Mouse (Mus musculus) activated CD4-positive, CD25-positive, alpha-beta regulatory T cell, adult 4 months (primary cell): ENCODE data around the gene Card14. TPM values are rescaled to one million over a fixed set of nuclear protein-coding genes. Genes with fewer than 3 reads are reported as not detected.

Experiments used
- ATAC-seq: one replicate; pipeline ENCODE4 v1.8.0; 2017
- polyA plus RNA-seq, 2 experiments: library from polyadenylated mRNA; unstranded; fragments of 100-300 nt; shearing (Covaris generic); gene quantifications; one replicate each; pipeline ENCODE4 v1.2.1; 2017

Card14 gene
- polyA plus RNA-seq, 2 experiments from 2014 or later = 0.25 TPM; not detected in 1

DNA sequence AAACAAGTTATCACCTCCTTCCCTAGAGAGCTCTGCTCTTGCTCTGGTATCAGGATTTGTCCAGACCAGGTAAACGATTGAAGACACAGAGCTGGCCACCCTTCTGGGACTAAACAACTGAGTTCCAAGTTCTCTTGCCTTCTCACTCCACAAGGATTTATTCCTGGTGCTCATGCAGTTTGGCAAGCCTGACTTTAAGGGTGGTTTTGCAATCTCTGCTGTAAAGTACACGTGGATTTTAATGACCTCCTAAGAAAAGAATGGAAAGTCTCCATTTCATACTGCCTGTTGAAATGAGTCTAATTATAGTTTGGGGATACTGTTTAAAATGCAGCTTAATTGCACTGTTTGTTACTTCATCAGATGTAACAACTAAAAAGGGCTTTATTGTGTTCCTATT lies 6.6 kb upstream of the Card14 start:
- no peak for ATAC-seq

- ATAC-seq = peak; percentile 54
Observed at GRCm38 (mm10) chr11:119304904-119305712, 2.5 kb upstream of the Card14 start.

DNA sequence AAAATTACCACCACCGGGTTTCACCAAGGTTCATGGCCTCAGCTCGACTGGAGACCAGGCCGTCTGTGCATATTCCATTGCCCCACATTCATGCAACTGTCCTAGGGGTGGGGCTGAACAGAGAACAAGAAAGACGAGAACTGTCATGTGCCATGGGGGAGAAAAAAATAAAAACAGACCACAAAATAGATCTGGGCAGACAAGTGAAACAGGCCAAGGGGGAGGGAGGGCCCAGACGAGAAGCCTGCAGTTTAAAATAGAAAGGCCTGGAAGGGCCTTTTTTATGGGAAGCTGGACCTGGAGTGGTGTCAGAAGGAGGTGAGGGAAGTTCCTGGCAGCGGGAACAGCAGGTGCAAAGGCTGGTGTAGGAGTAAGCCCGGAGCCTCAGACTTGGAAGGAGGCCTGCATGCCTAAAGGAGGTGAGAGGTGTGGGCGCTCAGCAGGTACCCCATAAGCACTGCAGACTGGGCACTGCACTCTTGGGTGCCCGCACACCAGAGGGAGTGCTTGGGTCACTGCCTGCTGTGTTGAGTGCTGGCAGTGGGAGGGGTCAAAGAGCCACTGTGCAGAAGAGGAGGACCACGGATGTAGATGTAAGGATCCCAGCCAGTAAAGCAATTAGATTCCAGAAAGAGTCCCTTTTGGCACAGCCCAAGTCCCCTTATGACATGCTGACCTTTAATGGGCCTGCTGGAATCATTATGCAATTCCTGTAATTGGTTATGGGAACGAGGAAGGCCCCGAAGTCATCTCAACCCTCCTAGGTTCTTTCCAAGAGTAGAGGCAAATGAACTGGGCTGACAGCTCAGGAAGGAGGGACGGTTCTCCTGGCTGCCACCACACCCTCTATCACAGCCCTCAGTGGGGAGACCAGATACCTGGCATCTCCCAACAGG lies 558 bp upstream of the Card14 start:
- no peak for ATAC-seq

DNA sequence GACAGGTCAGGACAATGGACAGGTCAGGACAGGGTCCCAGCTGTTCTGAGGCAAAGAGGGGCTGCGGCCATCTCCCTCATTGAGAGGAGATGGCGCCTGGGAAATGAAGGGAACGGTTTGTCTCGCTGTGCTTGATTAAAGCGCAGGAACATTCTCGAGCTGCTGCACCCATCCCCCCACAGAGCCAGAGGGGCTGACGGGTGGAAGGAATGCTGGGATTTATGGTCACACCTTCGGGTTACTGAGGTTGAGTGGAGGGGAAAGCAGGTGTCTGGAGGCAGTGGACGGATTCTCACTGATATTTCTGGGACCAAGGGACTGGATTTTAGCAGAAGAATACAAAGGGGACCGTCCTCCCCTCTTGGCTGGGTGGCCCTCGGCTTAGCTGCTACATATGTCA lies 348 bp downstream of the Card14 start:
- no peak for ATAC-seq

GRCm38 (mm10) chr11:119310621-119311020 lies 3.1 kb downstream of the Card14 start:
- ATAC-seq = no peak

GRCm38 (mm10) chr11:119314252-119314936 lies 6.8 kb downstream of the Card14 start:
- no peak for ATAC-seq

DNA sequence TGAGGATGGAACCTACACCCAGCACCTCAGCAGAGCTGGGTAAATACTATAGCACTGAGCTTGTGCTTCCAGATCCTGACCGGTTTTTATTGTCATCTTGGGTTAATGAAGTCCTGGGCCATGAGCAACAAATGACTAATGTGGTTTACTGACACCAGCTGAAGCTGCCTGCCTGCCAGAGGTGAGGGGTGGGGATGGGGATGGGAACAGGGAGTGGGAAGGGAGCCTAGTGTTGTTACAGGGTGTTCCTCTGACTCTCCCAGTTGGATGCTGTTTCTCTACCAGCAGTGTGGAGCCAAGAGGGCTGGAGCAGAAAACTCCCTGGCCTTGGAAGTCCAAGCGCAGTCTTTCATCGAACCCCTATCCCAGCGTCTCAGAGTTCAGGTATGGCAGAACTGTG lies 9.2 kb downstream of the Card14 start:
- no peak for ATAC-seq

- no peak for ATAC-seq
Observed at GRCm38 (mm10) chr11:119322521-119322920, 15.0 kb downstream of the Card14 start.

GRCm38 (mm10) chr11:119325068-119325467 lies 17.5 kb downstream of the Card14 start:
- ATAC-seq = no peak

DNA sequence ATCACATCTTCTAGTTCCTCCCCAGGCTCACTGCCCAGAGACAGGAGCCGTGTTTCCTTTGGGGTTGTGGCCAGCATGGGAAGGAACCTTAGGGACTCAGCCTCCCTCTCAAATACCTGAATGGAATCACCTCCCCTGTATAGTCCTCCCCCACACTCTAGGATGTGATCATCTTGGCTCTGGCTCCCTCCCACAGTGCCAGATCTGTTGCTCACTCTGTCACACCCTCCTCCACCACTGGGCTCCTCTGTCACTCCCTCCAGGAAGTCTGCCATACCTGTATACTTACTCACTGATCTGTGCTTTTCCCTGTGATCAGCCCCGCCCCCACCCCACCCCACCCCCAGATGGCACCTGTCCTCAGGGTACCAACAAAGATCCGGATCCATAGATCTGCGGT lies 23.0 kb downstream of the Card14 start:
- ATAC-seq = no peak

DNA sequence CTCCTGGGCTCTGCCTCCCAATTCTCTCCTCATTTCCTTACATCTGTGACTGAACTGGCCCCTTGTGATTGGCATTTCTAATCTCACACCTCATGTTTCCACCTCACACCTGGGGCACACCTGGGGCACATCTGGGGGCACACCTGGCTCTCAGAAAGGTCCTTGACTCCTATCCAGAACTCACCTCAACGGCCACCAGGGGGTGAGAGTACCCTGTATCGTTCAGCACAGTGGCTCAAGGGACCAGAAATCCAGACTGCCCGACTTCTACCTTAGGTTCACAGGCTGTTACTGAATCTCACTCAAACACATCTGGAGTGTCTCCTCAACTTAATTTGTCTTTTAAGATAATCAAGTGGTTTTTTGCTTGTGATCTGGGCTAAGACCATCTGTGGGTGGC lies 24.4 kb downstream of the Card14 start:
- no peak for ATAC-seq

DNA sequence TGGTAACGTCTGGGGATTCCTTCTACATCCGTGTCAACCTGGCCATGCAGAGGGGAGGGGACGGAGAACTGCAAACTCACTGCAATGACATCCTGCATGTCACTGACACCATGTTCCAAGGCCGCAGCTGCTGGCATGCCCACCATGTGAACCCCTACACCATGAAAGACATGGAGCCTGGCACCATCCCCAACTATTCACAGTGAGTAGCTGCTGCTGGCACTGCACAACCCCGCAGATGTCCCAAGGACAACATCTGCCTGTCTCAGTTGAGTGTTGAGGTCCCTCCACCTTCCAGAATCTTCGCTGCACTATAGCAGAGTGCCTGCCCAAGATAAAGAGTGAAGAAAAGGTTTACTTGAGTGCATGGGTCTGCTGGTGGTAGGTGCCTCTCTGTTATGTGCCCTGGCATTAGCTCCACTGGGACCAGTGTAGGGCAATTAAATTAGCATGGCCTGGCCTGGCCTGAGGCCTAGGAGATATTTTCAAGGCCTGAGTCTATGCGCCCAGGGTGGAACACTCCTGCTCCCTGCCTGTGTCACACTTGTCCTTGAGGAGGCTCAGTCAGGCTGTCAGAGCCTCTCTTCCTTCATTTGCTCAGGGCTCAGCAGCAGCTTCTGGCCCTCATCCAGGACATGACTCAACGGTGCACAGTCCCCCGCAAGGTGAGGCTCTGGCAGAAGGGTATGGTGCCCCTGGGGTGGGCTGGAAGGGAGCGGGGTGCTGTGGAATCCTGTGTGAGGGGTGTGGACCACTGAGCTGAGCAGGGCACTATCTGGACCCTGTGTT lies 30.9 kb downstream of the Card14 start:
- no peak for ATAC-seq

- no peak for ATAC-seq
Observed at GRCm38 (mm10) chr11:119339179-119339578, 31.6 kb downstream of the Card14 start.

GRCm38 (mm10) chr11:119339637-119340036 lies 32.1 kb downstream of the Card14 start:
- ATAC-seq = peak; percentile 52

DNA sequence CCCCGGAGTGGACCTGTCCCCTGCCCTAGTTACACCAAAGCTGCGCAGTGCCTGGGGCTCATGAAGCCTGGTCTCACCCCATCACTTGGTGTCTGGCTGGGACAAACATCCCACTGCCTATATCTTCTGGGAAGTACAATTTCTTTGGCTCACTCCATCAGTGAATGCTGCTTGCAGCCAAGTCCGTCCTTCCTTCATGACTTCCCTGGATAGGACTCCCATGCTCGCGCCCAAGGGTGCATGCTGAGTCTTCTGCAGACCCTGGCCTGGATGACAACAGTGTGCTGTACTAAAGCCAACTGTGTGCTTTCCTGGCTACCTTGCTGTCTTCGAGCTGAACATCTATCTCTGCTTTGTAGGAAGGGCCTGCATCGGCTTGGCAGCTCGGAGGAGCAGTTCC lies 36.6 kb downstream of the Card14 start:
- no peak for ATAC-seq

DNA sequence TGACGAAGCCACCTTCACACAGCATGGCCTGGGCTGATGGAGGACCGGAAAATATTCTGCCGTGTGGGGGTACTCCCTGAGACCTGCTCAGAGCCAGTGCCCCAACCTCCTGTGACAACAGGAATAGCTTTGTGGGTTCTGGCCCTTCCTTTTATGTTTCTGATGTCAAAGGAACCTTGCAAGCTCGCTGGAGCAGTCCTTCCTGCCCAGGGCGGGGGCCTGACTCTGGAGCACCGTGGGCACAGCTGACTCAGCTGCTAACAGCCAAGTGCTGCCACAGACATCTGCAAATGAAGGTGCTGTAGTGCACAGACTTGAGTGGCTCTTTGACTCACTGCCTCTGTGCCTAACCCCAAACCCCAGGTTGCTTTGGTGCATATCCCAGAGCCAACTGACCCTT lies 37.3 kb downstream of the Card14 start:
- ATAC-seq = no peak

- ATAC-seq = no peak
Observed at GRCm38 (mm10) chr11:119347125-119347524, 39.6 kb downstream of the Card14 start.

DNA sequence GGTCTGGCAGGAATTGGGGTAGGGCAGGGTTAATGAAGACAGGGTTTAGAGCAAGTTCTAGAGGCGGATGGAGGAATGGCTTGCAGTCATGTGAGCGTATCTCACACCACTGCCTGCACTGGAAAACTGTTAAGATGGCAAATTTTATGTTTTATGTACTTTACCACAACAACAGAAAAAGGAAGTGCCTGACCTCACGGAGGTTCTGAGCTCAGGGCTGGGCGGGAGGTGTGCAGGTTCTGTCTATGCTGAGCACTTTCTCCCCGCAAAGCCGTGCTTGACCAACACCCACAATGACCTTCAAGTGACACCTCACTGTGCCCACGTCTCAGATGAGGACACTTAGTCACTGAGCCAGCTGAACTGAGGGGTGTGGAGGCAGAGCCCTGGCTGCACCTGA lies 44.5 kb downstream of the Card14 start:
- ATAC-seq = peak; percentile 36

- no peak for ATAC-seq
Observed at GRCm38 (mm10) chr11:119353946-119354345, 46.4 kb downstream of the Card14 start.

GRCm38 (mm10) chr11:119354798-119355442 lies 47.4 kb downstream of the Card14 start:
- ATAC-seq = peak; percentile 56
